Mouse (Mus musculus) liver, embryonic 16.5 days (tissue): ENCODE measurements at regions not wholly inside any gene's neighbourhood (a gene's known extent, or its start where the extent isn't known, plus 50 kb on each side); places are given as distances from the start of the nearest gene placed in this dataset.

Source experiments
- ATAC-seq: fragments of 200-750 bp; cut with Nextera tagmentation; 2 replicates; pipeline ENCODE4 v1.8.0; 2017; ENCODE audit warnings: low read depth, mild to moderate bottlenecking, moderate number of reproducible peaks, moderate library complexity
- H3K27ac ChIP-seq: fragments of 300-500 bp; sonication (generic); 2 replicates; pipeline ENCODE4 v1.5.1; 2014; ENCODE audit warnings: mild to moderate bottlenecking, low read length
- H3K27me3 ChIP-seq: fragments of 300-500 bp; sonication (generic); 2 replicates; pipeline ENCODE4 v1.6.1; 2014; ENCODE audit warnings: low read depth, low read length, mixed read lengths; ENCODE audit not compliant: control insufficient read depth, insufficient read depth
- H3K36me3 ChIP-seq: fragments of 300-500 bp; sonication (generic); 2 replicates; pipeline ENCODE4 v1.6.1; 2014; ENCODE audit warnings: mild to moderate bottlenecking; ENCODE audit not compliant: control insufficient read depth, insufficient read depth
- H3K4me1 ChIP-seq: fragments of 300-500 bp; sonication (generic); 2 replicates; pipeline ENCODE4 v1.6.1; 2014; ENCODE audit warnings: low read depth, low read length, mixed read lengths; ENCODE audit not compliant: control insufficient read depth
- H3K4me2 ChIP-seq: fragments of 300-500 bp; sonication (generic); 2 replicates; pipeline ENCODE4 v1.6.1; 2014; ENCODE audit warnings: low read depth, low read length, mixed read lengths
- H3K4me3 ChIP-seq: fragments of 300-500 bp; sonication (generic); 2 replicates; pipeline ENCODE4 v1.5.1; 2014; ENCODE audit warnings: low read depth, mild to moderate bottlenecking, low read length
- H3K9ac ChIP-seq: fragments of 300-500 bp; sonication (generic); 2 replicates; pipeline ENCODE4 v1.6.1; 2014; ENCODE audit warnings: low read depth, low read length
- H3K9me3 ChIP-seq: fragments of 300-500 bp; sonication (generic); replicated peaks from 2 replicates; pipeline ENCODE4 v1.6.1; 2016; ENCODE audit warnings: low read length; ENCODE audit not compliant: control insufficient read depth
- WGBS: fragments of 180-500 bp; shearing (Covaris S2); extraction: QIAGEN DNeasy Blood & Tissue Kit; methylation state at CpG from one replicate; pipeline ENCODE4 v1.1.7; 2014; ENCODE audit not compliant: insufficient replicate concordance; 5-methylcytosine and 5-hydroxymethylcytosine counted together

GRCm38 (mm10) chr11:12847793-12848192 lies 383.0 kb upstream of the Cobl start:
- no peak overlapping the region for H3K4me2 ChIP-seq
- no peak overlapping the region for H3K4me3 ChIP-seq
- no peaks in the 10 kb centered on the region for H3K27me3 ChIP-seq
- H3K9ac ChIP-seq, result no peak overlapping the region
- ATAC-seq, result no peak
- H3K4me1 ChIP-seq, result no peaks in the 10 kb centered on the region
- H3K27ac ChIP-seq, result no peak overlapping the region
- H3K9me3 ChIP-seq, result no peaks in the 10 kb centered on the region
- H3K36me3 ChIP-seq, result no peaks in the 10 kb centered on the region

DNA sequence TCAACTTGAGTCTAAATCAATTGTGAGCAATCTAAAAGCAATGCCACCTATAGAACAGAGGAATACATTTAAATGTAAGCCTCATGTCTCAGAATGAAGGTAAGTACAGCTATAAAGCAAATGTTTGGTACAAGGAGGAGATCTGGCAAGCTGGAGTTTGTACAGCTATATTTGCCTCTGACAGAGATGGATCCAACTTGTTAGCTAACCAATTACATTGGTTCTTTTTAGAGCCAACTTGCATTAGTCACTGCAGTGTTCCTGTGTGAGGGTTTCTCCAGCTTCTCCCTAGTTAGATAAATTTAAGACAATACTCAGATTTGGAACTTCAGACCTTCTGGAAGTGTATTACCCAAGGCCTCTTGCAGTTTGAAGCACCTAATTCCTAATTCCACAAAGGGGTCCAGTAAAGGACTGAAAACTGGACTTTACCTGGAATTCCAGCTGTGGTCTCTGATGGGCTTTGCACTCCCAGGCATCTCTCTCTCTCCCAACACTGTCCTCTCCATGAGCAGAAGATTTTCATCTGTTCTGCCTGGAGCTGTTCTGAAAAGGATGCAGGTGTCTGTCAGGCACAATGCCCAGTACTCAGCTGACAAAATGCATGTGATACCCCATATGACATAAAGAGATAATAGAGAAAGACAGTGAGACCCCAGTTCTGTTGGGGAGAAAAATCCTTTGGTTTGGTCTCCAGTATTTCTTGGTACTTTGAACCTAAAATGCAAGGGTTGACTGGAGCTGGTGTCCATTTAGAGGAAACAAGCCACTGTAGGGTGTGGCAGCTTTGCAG lies 379.1 kb upstream of the Cobl start:
- H3K9ac ChIP-seq, result no peak overlapping the region
- H3K9me3 ChIP-seq, result no peaks in the 10 kb centered on the region
- H3K4me2 ChIP-seq, result no peak overlapping the region
- H3K4me3 ChIP-seq, result no peak overlapping the region
- no peak overlapping the region for H3K27ac ChIP-seq
- H3K36me3 ChIP-seq, result no peaks in the 10 kb centered on the region
- no peaks in the 10 kb centered on the region for H3K27me3 ChIP-seq
- no peaks in the 10 kb centered on the region for H3K4me1 ChIP-seq
- no peak for ATAC-seq

- Histone ChIP-seq H3K4me2 (no peak overlapping the region), H3K4me1 (no peaks in the 10 kb centered on the region), H3K9ac (no peak overlapping the region), H3K36me3 (no peaks in the 10 kb centered on the region), H3K27me3 (no peaks in the 10 kb centered on the region), H3K4me3 (no peak overlapping the region), H3K9me3 (no peaks in the 10 kb centered on the region), H3K27ac (no peak overlapping the region)
- ATAC-seq, result no peak
- WGBS, result 64% methylated on average over 2 of the region's 2 CpGs
Measured at GRCm38 (mm10) chr11:12841393-12841792, 376.6 kb upstream of the Cobl start.

GRCm38 (mm10) chr11:12837920-12838319 lies 373.2 kb upstream of the Cobl start:
- ATAC-seq, result no peak
- no peak overlapping the region for H3K27ac ChIP-seq
- 73% methylated on average over 2 of the region's 2 CpGs for WGBS

DNA sequence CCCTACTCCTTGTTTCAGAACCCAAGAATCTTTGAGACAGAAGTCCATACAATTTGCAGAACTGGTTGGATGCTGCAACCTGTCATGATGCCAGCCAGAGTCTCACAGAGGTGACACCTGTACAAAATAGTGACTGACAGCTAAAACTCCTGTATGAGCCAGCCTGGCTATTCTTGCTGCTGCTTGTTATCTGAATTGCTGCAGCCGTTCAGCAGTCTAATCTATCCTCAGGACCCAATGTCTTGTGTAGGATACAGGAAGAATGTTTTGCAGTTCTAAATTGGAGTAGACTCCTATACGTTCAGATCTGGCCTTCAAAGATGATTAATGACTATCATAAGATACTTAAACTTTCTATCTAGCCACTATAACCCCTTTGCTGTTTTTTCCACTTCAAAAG lies 372.6 kb upstream of the Cobl start:
- Histone ChIP-seq H3K27me3 (no peaks in the 10 kb centered on the region), H3K4me2 (no peak overlapping the region), H3K36me3 (no peaks in the 10 kb centered on the region), H3K9ac (no peak overlapping the region), H3K4me1 (no peaks in the 10 kb centered on the region), H3K27ac (no peak overlapping the region), H3K4me3 (no peak overlapping the region), H3K9me3 (no peaks in the 10 kb centered on the region)
- ATAC-seq, result no peak
- 36% methylated on average over 2 of the region's 2 CpGs for WGBS

More at GRCm38 (mm10) chr11:12837920-12838319, 373.2 kb upstream of the Cobl start:
- H3K4me2 ChIP-seq, result no peak overlapping the region
- no peak overlapping the region for H3K4me3 ChIP-seq
- H3K9ac ChIP-seq, result no peak overlapping the region
- no peaks in the 10 kb centered on the region for H3K36me3 ChIP-seq
- H3K4me1 ChIP-seq, result no peaks in the 10 kb centered on the region
- no peaks in the 10 kb centered on the region for H3K9me3 ChIP-seq
- no peaks in the 10 kb centered on the region for H3K27me3 ChIP-seq

DNA sequence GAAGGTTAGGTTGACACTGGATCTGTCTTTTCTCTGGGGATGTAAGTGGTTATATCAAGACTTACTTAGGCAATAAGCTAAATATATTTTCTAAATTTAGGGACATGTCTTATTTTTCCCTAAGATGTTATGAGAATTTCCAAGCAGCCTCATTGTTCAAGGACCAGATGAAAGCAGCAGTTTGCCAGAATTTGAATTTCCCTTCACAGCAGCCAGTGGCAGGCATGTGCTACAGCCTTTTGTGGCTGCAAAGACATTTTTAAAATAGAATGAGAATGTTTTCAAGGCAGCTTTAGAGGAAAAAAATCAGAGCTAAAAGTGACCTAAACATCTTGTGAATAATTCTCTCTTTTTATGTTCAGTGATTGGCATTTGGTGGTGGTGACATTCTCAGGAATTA lies 371.6 kb upstream of the Cobl start:
- no peaks in the 10 kb centered on the region for H3K27me3 ChIP-seq
- no peak for ATAC-seq
- H3K9me3 ChIP-seq, result no peaks in the 10 kb centered on the region
- no peaks in the 10 kb centered on the region for H3K36me3 ChIP-seq
- H3K27ac ChIP-seq, result no peak overlapping the region
- H3K4me3 ChIP-seq, result no peak overlapping the region
- no peaks in the 10 kb centered on the region for H3K4me1 ChIP-seq
- H3K9ac ChIP-seq, result no peak overlapping the region
- no peak overlapping the region for H3K4me2 ChIP-seq

DNA sequence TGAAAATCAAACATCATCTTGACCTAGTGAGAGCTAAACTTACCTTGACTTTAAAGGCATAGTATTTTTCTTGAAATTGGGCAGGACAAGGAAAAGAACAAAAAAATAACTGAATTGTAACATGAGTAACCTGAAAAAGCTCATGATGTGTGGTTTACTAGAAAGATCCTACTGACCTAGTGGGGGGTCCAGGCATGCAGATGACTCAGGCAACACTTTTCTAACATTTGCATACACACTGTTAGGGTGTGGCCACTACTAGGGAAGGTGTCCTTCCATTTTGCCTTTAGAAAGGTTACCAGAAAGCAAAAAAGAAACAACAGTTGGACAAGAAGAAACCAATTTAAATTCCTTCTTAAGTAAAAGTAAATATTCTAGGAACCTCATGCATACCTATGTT lies 347.3 kb upstream of the Cobl start:
- H3K9me3 ChIP-seq, result no peaks in the 10 kb centered on the region
- H3K4me2 ChIP-seq, result no peak overlapping the region
- H3K4me3 ChIP-seq, result no peak overlapping the region
- no peaks in the 10 kb centered on the region for H3K4me1 ChIP-seq
- no peak overlapping the region for H3K27ac ChIP-seq
- ATAC-seq, result no peak
- no peaks in the 10 kb centered on the region for H3K36me3 ChIP-seq
- H3K9ac ChIP-seq, result no peak overlapping the region
- no peaks in the 10 kb centered on the region for H3K27me3 ChIP-seq

GRCm38 (mm10) chr11:12810949-12811881 lies 346.5 kb upstream of the Cobl start:
- Histone ChIP-seq H3K4me1 (no peaks in the 10 kb centered on the region), H3K4me3 (no peak overlapping the region), H3K9me3 (no peaks in the 10 kb centered on the region), H3K27me3 (no peaks in the 10 kb centered on the region), H3K27ac (no peak overlapping the region), H3K9ac (no peak overlapping the region), H3K36me3 (no peaks in the 10 kb centered on the region), H3K4me2 (no peak overlapping the region)
- no peak for ATAC-seq
- 26% methylated on average over 11 of the region's 11 CpGs for WGBS
